Mouse (Mus musculus): ENCODE measurements at regions not wholly inside any gene's neighbourhood (a gene's known extent, or its start where the extent isn't known, plus 50 kb on each side); places are given as distances from the start of the nearest gene placed in this dataset. TPM values are rescaled to one million over a fixed set of nuclear protein-coding genes. Genes with fewer than 3 reads are reported as not detected.

GRCm38 (mm10) chr1:82168949-82169348, 64.0 kb upstream of the Gm9747 start:
- Histone ChIP-seq H3K36me3 (replicated peaks; ENCODE audit: control insufficient read depth, insufficient read depth, low read length) (no peaks in the 10 kb centered on the region), H3K4me3 (ENCODE audit: low read depth, low read length) (no peak overlapping the region), H3K27me3 (ENCODE audit: control insufficient read depth, insufficient read depth, low read length) (no peaks in the 10 kb centered on the region), H3K27ac (ENCODE audit: low read depth) (no peak overlapping the region), H3K9me3 (replicated peaks; ENCODE audit: control insufficient read depth, low read length) (no peaks in the 10 kb centered on the region), H3K9ac (replicated peaks; ENCODE audit: low read depth, low read length) (no peak overlapping the region), H3K4me1 (ENCODE audit: control insufficient read depth, insufficient read depth) (no peaks in the 10 kb centered on the region), H3K4me2 (ENCODE audit: low read depth, low read length) (no peak overlapping the region)
- WGBS = 94% methylated on average over 2 of the region's 2 CpGs
- ATAC-seq (ENCODE audit: insufficient read depth, low read depth) (no peak), DNase-seq (ENCODE audit: low spot score) (no peak)
- TF ChIP-seq EP300 (IDR thresholded peaks at IDR 0.05; ENCODE audit: low read depth) (no peak), CTCF (IDR thresholded peaks at IDR 0.05; ENCODE audit: low read depth) (no peak)

GRCm38 (mm10) chr1:82180427-82180826, 52.5 kb upstream of the Gm9747 start:
- no peaks in the 10 kb centered on the region for H3K9me3 ChIP-seq (replicated peaks; ENCODE audit: control insufficient read depth, low read length)
- no peak for DNase-seq (ENCODE audit: low spot score)
- H3K4me3 ChIP-seq (ENCODE audit: low read depth, low read length) = no peak overlapping the region
- no peaks in the 10 kb centered on the region for H3K36me3 ChIP-seq (replicated peaks; ENCODE audit: control insufficient read depth, insufficient read depth, low read length)
- H3K9ac ChIP-seq (replicated peaks; ENCODE audit: low read depth, low read length) = no peak overlapping the region
- no peaks in the 10 kb centered on the region for H3K27me3 ChIP-seq (ENCODE audit: control insufficient read depth, insufficient read depth, low read length)
- H3K27ac ChIP-seq (ENCODE audit: low read depth) = no peak overlapping the region
- ATAC-seq (ENCODE audit: insufficient read depth, low read depth) = no peak
- TF ChIP-seq CTCF (IDR thresholded peaks at IDR 0.05; ENCODE audit: low read depth) (no peak), EP300 (IDR thresholded peaks at IDR 0.05; ENCODE audit: low read depth) (no peak)
- 67% methylated on average over 1 of the region's 1 CpGs for WGBS
- no peak overlapping the region for H3K4me2 ChIP-seq (ENCODE audit: low read depth, low read length)
- peaks cover 8% of the 10 kb centered on the region; the same call in 1 of the 2 replicates for H3K4me1 ChIP-seq (ENCODE audit: control insufficient read depth, insufficient read depth)

Small RNA genes in the stretch of these regions (microRNA-seq; reads per million reads assigned to microRNA genes)
- not detected for gene Mir6344
